In the genomic region with DNA sequence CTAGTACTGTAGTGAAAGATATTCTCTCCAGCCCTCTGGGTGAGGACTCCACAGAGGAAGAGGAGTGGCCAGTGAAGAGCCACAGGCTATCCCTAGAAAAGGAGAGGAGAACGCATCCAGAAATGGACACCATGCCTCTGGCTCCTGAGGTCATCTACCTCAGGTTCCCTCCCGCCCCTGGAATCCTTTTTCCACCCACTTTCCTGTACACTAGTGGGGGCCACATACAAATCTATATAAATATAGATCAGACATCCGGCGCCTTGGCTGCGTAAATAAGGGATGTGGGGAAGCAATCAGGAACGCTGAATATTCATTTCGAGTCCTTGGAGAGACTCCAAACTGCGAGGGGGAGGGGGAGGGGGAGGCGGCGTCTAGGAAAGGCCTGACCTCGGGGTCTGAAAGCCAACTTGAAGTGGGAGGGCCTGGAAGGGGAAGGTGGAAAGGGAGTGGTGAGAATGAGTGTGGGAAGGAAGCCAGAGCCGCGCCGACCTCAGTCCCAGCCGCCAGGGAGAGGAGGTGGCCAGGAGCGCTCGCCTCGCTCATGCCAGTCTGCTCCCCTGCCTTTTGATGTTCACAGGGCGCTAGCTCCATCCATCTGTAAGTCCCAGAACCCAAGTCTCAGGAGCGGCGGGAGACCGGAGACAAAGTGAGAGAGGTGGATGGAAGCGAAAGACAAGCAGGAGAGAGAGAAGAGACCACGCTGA, we compare ENCODE assay signal across 8 mouse cellular contexts. TPM values are rescaled to one million over a fixed set of nuclear protein-coding genes. Genes with fewer than 3 reads are reported as not detected.
DNase-seq lines count a peak whose midpoint lies in the region; ATAC-seq and TF ChIP-seq lines count a peak whose summit lies in the region.

Lama4 (plus strand) TSS at position 441 of the 707 bp plus-strand sequence.

- peak within 1 kb of the TSS; percentile 4; the same call in 1 of the 2 replicates for H3K27ac ChIP-seq in cortical plate, adult 2 months (ENCODE audit: insufficient read depth, low read length)
- H3K27ac ChIP-seq in hindbrain, embryonic 15.5 days (replicated peaks) = peak within 1 kb of the TSS; percentile 46; the same call in 1 of the 2 replicates
- H3K27ac ChIP-seq in small intestine, adult 2 months (ENCODE audit: insufficient read depth, low read depth, low read length) = peak within 1 kb of the TSS; percentile 63

- H3K9ac ChIP-seq in hindbrain, embryonic 15.5 days = peak within 1 kb of the TSS; percentile 48

- no peak for TF ChIP-seq CTCF in cortical plate, adult 2 months (IDR thresholded peaks at IDR 0.05; ENCODE audit: extremely low read depth, insufficient read depth, low read length)
- no peak for TF ChIP-seq CTCF in small intestine, adult 2 months (IDR thresholded peaks at IDR 0.05; ENCODE audit: extremely low read depth, insufficient read length, insufficient replicate concordance, low read depth, low read length)

- H3K9me3 ChIP-seq in hindbrain, embryonic 15.5 days = no peaks in the 10 kb centered on the region

- intact Hi-C loops in gastrocnemius, postnatal 14 days (cut with DNase I; ENCODE audit: low total_unique reads) = no loop called here
- intact Hi-C loops in left cerebral cortex, postnatal 25 days (cut with DNase I) = loop anchor here (5.0 kb wide), 1 partner anchor 88 kb away; no protein-coding TSS in a partner anchor

- peak within 1 kb of the TSS; percentile 75 for H3K4me2 ChIP-seq in hindbrain, embryonic 15.5 days

- peak; percentile 37; the same call in 1 of the 2 replicates for TF ChIP-seq POLR2A in cortical plate, adult 2 months (IDR thresholded peaks at IDR 0.05; ENCODE audit: extremely low read depth, insufficient read depth, low read length)
- TF ChIP-seq POLR2A in small intestine, adult 2 months (IDR thresholded peaks at IDR 0.05; ENCODE audit: low read depth, low read length) = peak; percentile 58; the same call in 1 of the 2 replicates

- DNase-seq in R1 (ENCODE audit: low read depth, low spot score) = peak; percentile 77
- peak; percentile 79 for DNase-seq in gastrocnemius, postnatal 14 days
- peak; percentile 32 to 40 for DNase-seq in left cerebral cortex, postnatal 25 days (ENCODE audit: low spot score in 2 of 2)
- DNase-seq in mesoderm, embryonic 11.5 days (ENCODE audit: low read depth, low spot score) = peak; percentile 58

- H3K4me1 ChIP-seq in cortical plate, adult 2 months (ENCODE audit: control insufficient read depth, insufficient read depth, low read length) = 0 out of 2 replicates have a peak, but pooled peaks cover 2% of the 10 kb centered on the region
- H3K4me1 ChIP-seq in hindbrain, embryonic 15.5 days (replicated peaks) = peaks cover 12% of the 10 kb centered on the region
- H3K4me1 ChIP-seq in small intestine, adult 2 months (ENCODE audit: control insufficient read depth, insufficient read depth, insufficient read length, low read length) = no peaks in the 10 kb centered on the region

- no peaks in the 10 kb centered on the region for H3K27me3 ChIP-seq in hindbrain, embryonic 15.5 days
- no peaks in the 10 kb centered on the region for H3K27me3 ChIP-seq in small intestine, adult 2 months (ENCODE audit: control insufficient read depth, insufficient read depth, low read length)

- ATAC-seq in hindbrain, embryonic 15.5 days (ENCODE audit: low FRiP score, low read depth) = peak; percentile 79; the same call in 1 of the 2 replicates
- no peak for ATAC-seq in inflammation-experienced regulatory T-cells, adult 6 months

- H3K4me3 ChIP-seq in cortical plate, adult 2 months (ENCODE audit: insufficient read depth, low read length) = peak within 1 kb of the TSS; percentile 49
- peak within 1 kb of the TSS; percentile 42 for H3K4me3 ChIP-seq in hindbrain, embryonic 15.5 days
- peak within 1 kb of the TSS; percentile 68 for H3K4me3 ChIP-seq in small intestine, adult 2 months (ENCODE audit: low read depth, low read length)

- 6% methylated on average over 24 of the region's 24 CpGs for WGBS in hindbrain, embryonic 15.5 days
- WGBS in small intestine, adult 2 months = 7% methylated on average over 24 of the region's 24 CpGs

- H3K36me3 ChIP-seq in hindbrain, embryonic 15.5 days = no peaks in the 10 kb centered on the region
- H3K36me3 ChIP-seq in small intestine, adult 2 months (ENCODE audit: control insufficient read depth, insufficient read depth, low read length) = no peaks in the 10 kb centered on the region

RNA-seq across cellular contexts. Expression of gene Lama4, which starts in this region (rescaled TPM):
- polyA plus RNA-seq in cortical plate, adult 2 months (2012; rRNA removed) = 6.3 and 8.0 TPM in 2 replicates
- 10 to 100 TPM; 63.9 to 73.1 TPM for total RNA-seq in gastrocnemius, postnatal 14 days (2021)
- polyA plus RNA-seq in hindbrain, embryonic 15.5 days (2015; fragmentation: Nextera tagmentation; extraction: Ambion mirVana) = 23.0 and 25.4 TPM in 2 replicates
- 10 to 100 TPM; 10.4 to 11.7 TPM for total RNA-seq in left cerebral cortex, postnatal 25 days (2021)
- 5.4 and 8.9 TPM in 2 replicates for polyA plus RNA-seq in small intestine, adult 2 months (2012; rRNA removed)
- polyA plus RNA-seq in inflammation-experienced regulatory T-cells, adult 6 months (2017; shearing (Covaris generic)) = not detected

Comparison
In these comparisons a context has a peak if more than half of its experiments do, and no peak if none do; other contexts are left out.
1. RNA of gene Lama4 (total RNA-seq): 63.9 to 73.1 TPM in gastrocnemius, postnatal 14 days; 10.4 to 11.7 TPM in left cerebral cortex, postnatal 25 days; every median in the first group is over 4 times any median in the second.
2. H3K27ac ChIP-seq: peak in every context shown above with its lines; median percentile 63 in small intestine, adult 2 months; 46 in hindbrain, embryonic 15.5 days; 4 in cortical plate, adult 2 months.
3. Peak in every context shown above with its lines, with median percentiles within 50 percentile points of each other: DNase-seq and H3K4me3 ChIP-seq.